8 mouse cellular contexts compared by ENCODE assay signal in genomic region chr4:55125048-55125737, GRCm38 (mm10).
DNase-seq lines count a peak whose midpoint lies in the region; ATAC-seq and TF ChIP-seq lines count a peak whose summit lies in the region.

No protein-coding gene starts in this region.

- intact Hi-C loops in heart, postnatal 10 days (cut with DNase I): loop anchor here (5.0 to 10.0 kb wide), 2 partner anchors 107 to 1190 kb away; no protein-coding TSS in a partner anchor

- H3K4me2 ChIP-seq in stomach, postnatal 0 days (replicated peaks; ENCODE audit: low read depth): peak overlapping the region; percentile 34

- no peaks in the 10 kb centered on the region for H3K36me3 ChIP-seq in stomach, postnatal 0 days (ENCODE audit: control insufficient read depth, insufficient read depth, low read length)

- ATAC-seq in stomach, postnatal 0 days (ENCODE audit: low FRiP score, low TSS enrichment): no peak
- no peak for ATAC-seq in monocyte, adult 5-6 weeks (replicated peaks; ENCODE audit: insufficient number of reproducible peaks, low FRiP score, low TSS enrichment, poor library complexity, severe bottlenecking)

- H3K27me3 ChIP-seq in stomach, postnatal 0 days (ENCODE audit: control insufficient read depth, insufficient read depth, low read length): no peaks in the 10 kb centered on the region

- no peak overlapping the region for H3K27ac ChIP-seq in stomach, postnatal 0 days (replicated peaks)

- no peaks in the 10 kb centered on the region for H3K9me3 ChIP-seq in stomach, postnatal 0 days (ENCODE audit: control insufficient read depth, low read length)

- no peak for TF ChIP-seq EP300 in stomach, postnatal 0 days (optimal IDR thresholded peaks at IDR 0.05)

- H3K4me1 ChIP-seq in stomach, postnatal 0 days (replicated peaks; ENCODE audit: control insufficient read depth, insufficient read depth): no peaks in the 10 kb centered on the region

- 34% methylated on average over 11 of the region's 11 CpGs for WGBS in stomach, postnatal 0 days

- no peak for TF ChIP-seq CTCF in stomach, postnatal 0 days (IDR thresholded peaks at IDR 0.05; ENCODE audit: low read depth)

- no peak overlapping the region for H3K4me3 ChIP-seq in stomach, postnatal 0 days (ENCODE audit: low read depth, low read length)

- no peak overlapping the region for H3K9ac ChIP-seq in stomach, postnatal 0 days (ENCODE audit: low read length)

- DNase-seq in gastrocnemius, adult 18-20 months (ENCODE audit: low spot score): peak; percentile 38
- DNase-seq in gastrocnemius, adult 8-10 months (ENCODE audit: low spot score in 2 of 2): no peak
- DNase-seq in ovary, postnatal 36 days (ENCODE audit: low spot score): peak; percentile 19
- no peak for DNase-seq in ovary, postnatal 10 days (ENCODE audit: low spot score)
- DNase-seq in heart, postnatal 10 days: peak; percentile 56 to 58
- no peak for DNase-seq in stomach, postnatal 0 days (ENCODE audit: low spot score)
- no peak for DNase-seq in cerebellum, postnatal 36 days

Comparison
In these comparisons a context has a peak if more than half of its experiments do, and no peak if none do; other contexts are left out.
1. DNase-seq: peak in gastrocnemius, adult 18-20 months (single experiment), ovary, postnatal 36 days (single experiment) and heart, postnatal 10 days (2 of 2); none in gastrocnemius, adult 8-10 months (0 of 2), ovary, postnatal 10 days (single experiment), stomach, postnatal 0 days (single experiment) and cerebellum, postnatal 36 days (0 of 2).